Mouse (Mus musculus) embryonic facial prominence, embryonic 12.5 days (tissue): ENCODE data around the gene Glb1l2. TPM values are rescaled to one million over a fixed set of nuclear protein-coding genes. Genes with fewer than 3 reads are reported as not detected.

ENCODE experiments used
- ATAC-seq: fragments of 200-750 bp; cut with Nextera tagmentation; 2 replicates; pipeline ENCODE4 v1.8.0; 2017; ENCODE audit not compliant: insufficient number of reproducible peaks, insufficient read depth, low FRiP score, low TSS enrichment
- H3K27ac ChIP-seq: fragments of 300-500 bp; sonication (generic); 2 replicates; pipeline ENCODE4 v1.5.1; 2016; ENCODE audit warnings: mild to moderate bottlenecking
- H3K27me3 ChIP-seq: fragments of 300-500 bp; sonication (generic); 2 replicates; pipeline ENCODE4 v1.6.1; 2016; ENCODE audit warnings: mild to moderate bottlenecking, moderate library complexity
- H3K36me3 ChIP-seq: fragments of 300-500 bp; sonication (generic); 2 replicates; pipeline ENCODE4 v1.6.1; 2016; ENCODE audit warnings: mild to moderate bottlenecking
- H3K4me1 ChIP-seq: fragments of 300-500 bp; sonication (generic); 2 replicates; pipeline ENCODE4 v1.6.1; 2016
- H3K4me2 ChIP-seq: fragments of 300-500 bp; sonication (generic); replicated peaks from 2 replicates; pipeline ENCODE4 v1.6.1; 2016; ENCODE audit warnings: mild to moderate bottlenecking, moderate library complexity
- H3K4me3 ChIP-seq: fragments of 300-500 bp; sonication (generic); 2 replicates; pipeline ENCODE4 v1.5.1; 2016; ENCODE audit warnings: mild to moderate bottlenecking
- H3K9ac ChIP-seq: fragments of 300-500 bp; sonication (generic); 2 replicates; pipeline ENCODE4 v1.6.1; 2016; ENCODE audit warnings: mild to moderate bottlenecking, moderate library complexity
- H3K9me3 ChIP-seq: fragments of 300-500 bp; sonication (generic); 2 replicates; pipeline ENCODE4 v1.6.1; 2016; ENCODE audit warnings: mild to moderate bottlenecking, moderate library complexity
- WGBS: fragments of 180-500 bp; shearing (Covaris S2); methylation state at CpG from one replicate; pipeline ENCODE4 v1.1.7; 2016; 5-methylcytosine and 5-hydroxymethylcytosine counted together
- polyA plus RNA-seq: library from polyadenylated mRNA; unstranded; fragments of >200 nt; fragmentation: Nextera tagmentation; extraction: Ambion mirVana; gene quantifications from 2 replicates; pipeline ENCODE4 v1.2.1, GENCODE M21; 2016

Glb1l2 gene
- polyA plus RNA-seq, result 3.6 and 5.7 TPM in 2 replicates

DNA sequence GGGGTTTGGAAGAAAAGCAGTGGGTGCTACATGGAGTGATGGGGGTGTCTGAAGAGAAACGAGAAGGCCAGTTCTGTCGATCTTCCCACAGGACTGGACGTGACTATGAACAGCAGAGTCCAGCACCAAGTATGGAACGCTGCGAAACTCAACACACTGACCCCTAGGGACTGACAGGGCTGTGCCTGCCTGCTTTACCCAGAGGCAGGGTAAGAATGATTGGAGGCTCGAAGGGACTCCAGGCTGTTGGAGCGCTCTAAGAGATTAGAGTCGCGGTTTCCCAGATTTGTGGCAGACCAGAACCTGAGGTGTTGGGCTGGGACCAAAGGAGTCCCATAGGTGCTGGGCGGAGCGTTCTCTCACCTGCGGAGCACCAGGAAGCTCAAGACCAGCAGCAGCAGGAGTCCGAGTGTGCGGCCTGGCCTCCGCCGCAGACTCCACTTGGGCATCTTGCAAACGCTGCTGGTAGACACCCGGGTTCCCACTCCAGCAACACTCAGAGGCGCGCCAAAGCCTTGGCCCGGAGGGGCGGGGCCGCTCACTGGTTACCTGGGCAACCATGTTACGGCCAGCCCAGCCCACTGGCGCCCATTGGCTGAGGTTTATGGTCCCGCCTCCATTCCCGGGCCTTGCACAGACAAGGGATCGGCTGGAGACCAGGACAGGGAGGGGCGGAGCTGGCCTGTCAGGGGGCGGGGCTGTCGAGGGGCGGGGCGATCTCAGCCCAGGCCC is at the start of gene Glb1l2:
Gene Glb1l2, minus strand, starts transcription at position 534 of the 732 bp plus-strand sequence.
- H3K27ac ChIP-seq, result 0 out of 2 replicates have a peak within 1 kb of the TSS, but pooled peaks have one; percentile 31
- no peaks in the 10 kb centered on the region for H3K4me1 ChIP-seq
- H3K4me3 ChIP-seq, result peak within 1 kb of the TSS; percentile 46
- peak within 1 kb of the TSS; percentile 37; the same call in 1 of the 2 replicates for H3K9ac ChIP-seq
- 1% methylated on average over 32 of the region's 33 CpGs for WGBS
- H3K4me2 ChIP-seq, result peak within 1 kb of the TSS; percentile 70
- peak; percentile 100 for ATAC-seq
- no peaks in the 10 kb centered on the region for H3K36me3 ChIP-seq
- no peaks in the 10 kb centered on the region for H3K9me3 ChIP-seq
- H3K27me3 ChIP-seq, result no peaks in the 10 kb centered on the region

DNA sequence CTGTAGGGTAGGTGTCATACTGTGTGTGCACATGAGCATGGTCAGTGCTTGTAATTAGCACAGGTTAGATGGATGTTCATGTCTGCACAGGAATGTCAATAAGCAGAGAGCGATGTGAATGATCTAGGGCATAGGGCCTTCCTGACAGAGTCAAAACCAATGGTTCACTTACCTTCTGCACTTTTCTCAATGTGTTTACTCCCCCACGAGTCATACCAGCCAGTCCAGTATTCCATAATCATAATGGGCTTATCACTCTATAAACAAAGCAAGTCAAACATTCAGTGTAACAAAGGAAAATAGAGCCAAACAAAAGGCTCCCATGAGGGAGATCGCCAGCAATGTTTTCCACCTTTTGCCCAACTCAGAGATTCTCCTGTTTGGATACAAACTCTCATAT is 24.8 kb upstream of the Glb1l2 start:
- Histone ChIP-seq H3K9me3 (no peaks in the 10 kb centered on the region), H3K4me1 (no peaks in the 10 kb centered on the region), H3K36me3 (no peaks in the 10 kb centered on the region), H3K4me2 (no peak overlapping the region), H3K4me3 (no peak overlapping the region), H3K27ac (no peak overlapping the region), H3K9ac (no peak overlapping the region), H3K27me3 (no peaks in the 10 kb centered on the region)
- WGBS, result 91% methylated on average over 3 of the region's 3 CpGs
- no peak for ATAC-seq

DNA sequence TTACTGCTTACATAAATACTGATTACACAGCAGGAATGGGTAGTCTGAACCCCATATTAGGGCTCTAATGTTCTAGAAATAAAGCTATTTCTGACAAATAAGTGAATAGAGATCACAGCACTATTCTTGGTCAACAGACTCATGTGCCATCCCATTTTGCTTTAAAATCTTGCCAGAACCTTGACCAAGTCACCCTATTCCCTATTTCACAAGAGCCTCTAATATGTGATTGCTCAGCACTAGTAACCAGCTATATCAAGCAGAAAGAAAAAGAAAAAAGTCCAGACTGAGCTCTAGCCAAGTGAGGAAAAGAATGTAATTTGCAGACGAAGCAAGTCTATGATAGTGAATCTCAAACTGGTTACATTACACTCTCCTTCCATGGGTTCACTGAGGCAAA is 13.7 kb upstream of the Glb1l2 start:
- H3K27ac ChIP-seq, result no peak overlapping the region
- H3K4me3 ChIP-seq, result no peak overlapping the region
- 64% methylated on average over 1 of the region's 1 CpGs for WGBS
- no peaks in the 10 kb centered on the region for H3K9me3 ChIP-seq
- no peak overlapping the region for H3K4me2 ChIP-seq
- H3K4me1 ChIP-seq, result no peaks in the 10 kb centered on the region
- H3K27me3 ChIP-seq, result no peaks in the 10 kb centered on the region
- H3K9ac ChIP-seq, result no peak overlapping the region
- no peak for ATAC-seq
- H3K36me3 ChIP-seq, result no peaks in the 10 kb centered on the region

DNA sequence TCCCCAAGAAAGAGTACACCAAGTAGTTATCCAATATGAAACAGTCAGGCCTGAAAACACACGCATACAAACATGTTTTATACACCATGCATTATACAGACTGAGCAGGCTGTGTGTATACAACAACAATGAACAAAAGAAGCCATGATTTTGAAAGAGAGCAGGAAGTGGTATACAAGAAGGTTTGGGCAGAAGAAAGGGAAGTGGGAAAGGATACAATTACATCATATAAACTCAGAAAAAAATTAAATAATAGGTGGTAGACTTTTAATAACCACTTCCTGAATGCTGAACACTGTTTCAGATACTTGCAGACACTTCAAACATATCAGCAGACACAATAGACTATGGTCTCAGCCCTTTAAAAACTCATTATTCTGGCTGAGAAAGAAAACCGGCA is 2.5 kb upstream of the Glb1l2 start:
- no peak overlapping the region for H3K27ac ChIP-seq
- 77% methylated on average over 2 of the region's 2 CpGs for WGBS
- H3K36me3 ChIP-seq, result no peaks in the 10 kb centered on the region
- no peaks in the 10 kb centered on the region for H3K4me1 ChIP-seq
- no peak overlapping the region for H3K9ac ChIP-seq
- H3K4me2 ChIP-seq, result no peak overlapping the region
- H3K9me3 ChIP-seq, result no peaks in the 10 kb centered on the region
- H3K27me3 ChIP-seq, result no peaks in the 10 kb centered on the region
- no peak for ATAC-seq
- H3K4me3 ChIP-seq, result no peak overlapping the region

DNA sequence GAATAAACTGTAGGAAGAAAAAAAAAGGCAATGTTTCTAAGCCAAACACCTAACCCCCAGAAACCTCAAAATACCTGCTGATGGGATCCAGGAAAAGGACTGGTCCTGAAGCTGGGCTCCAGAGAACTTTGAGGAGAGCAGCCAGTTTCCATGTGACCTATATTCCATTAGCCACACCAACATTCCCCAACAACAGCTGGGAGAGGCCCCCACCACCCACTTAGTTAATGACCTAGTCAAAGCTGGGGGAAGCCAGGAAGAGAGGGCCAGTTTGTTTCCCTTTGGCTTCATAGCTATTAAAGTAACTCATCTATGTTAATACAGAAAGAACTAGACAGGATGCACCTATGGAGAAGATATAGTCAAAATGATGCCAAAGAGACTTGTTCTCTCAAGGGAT is 1.9 kb downstream of the Glb1l2 start:
- H3K4me2 ChIP-seq, result no peak overlapping the region
- no peak overlapping the region for H3K4me3 ChIP-seq
- H3K27ac ChIP-seq, result no peak overlapping the region
- no peaks in the 10 kb centered on the region for H3K36me3 ChIP-seq
- ATAC-seq, result no peak
- no peaks in the 10 kb centered on the region for H3K4me1 ChIP-seq
- H3K27me3 ChIP-seq, result no peaks in the 10 kb centered on the region
- H3K9me3 ChIP-seq, result no peaks in the 10 kb centered on the region
- H3K9ac ChIP-seq, result no peak overlapping the region

DNA sequence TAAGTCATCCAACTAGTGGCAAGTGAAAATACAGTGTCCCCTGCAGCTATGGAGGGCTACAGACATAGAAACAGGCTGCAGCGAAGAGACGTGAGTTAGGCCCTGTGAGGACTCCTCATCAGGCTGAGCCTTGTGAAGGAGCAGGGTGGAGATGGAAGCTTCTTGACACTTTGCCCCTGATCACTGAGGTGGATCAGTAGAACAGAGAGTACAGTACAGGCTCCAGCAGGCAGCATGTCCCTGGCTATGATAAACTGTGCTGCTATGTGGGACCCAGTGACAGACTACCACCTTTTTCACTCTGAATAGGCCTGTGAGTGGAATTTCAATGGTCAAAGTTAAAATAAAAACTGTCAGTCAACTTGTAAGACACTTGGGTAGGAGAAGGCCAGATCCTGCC is 5.9 kb downstream of the Glb1l2 start:
- H3K27me3 ChIP-seq, result no peaks in the 10 kb centered on the region
- H3K4me2 ChIP-seq, result no peak overlapping the region
- no peak overlapping the region for H3K9ac ChIP-seq
- H3K4me1 ChIP-seq, result no peaks in the 10 kb centered on the region
- 82% methylated on average over 2 of the region's 2 CpGs for WGBS
- H3K9me3 ChIP-seq, result no peaks in the 10 kb centered on the region
- no peaks in the 10 kb centered on the region for H3K36me3 ChIP-seq
- no peak overlapping the region for H3K27ac ChIP-seq
- no peak overlapping the region for H3K4me3 ChIP-seq
- ATAC-seq, result no peak

DNA sequence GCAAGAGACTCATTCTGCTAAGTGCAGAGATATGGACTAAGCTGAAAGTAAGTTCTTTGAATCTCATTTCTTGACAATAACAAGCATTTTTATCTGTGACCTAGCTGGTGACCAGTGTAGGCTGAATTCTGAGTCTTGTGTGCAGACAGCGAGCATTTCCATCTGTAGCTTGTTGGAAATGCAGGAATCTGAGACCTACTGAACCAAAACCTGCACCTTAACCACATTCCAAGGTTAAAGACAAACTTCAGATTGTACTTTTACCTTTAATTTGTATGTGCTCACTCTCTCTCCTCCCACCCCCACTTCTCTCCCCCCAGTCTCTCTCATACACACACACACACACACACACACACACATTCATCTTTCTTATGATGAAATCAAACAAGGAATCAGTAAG is 7.5 kb downstream of the Glb1l2 start:
- H3K27ac ChIP-seq, result no peak overlapping the region
- no peak overlapping the region for H3K4me3 ChIP-seq
- H3K9me3 ChIP-seq, result no peaks in the 10 kb centered on the region
- H3K9ac ChIP-seq, result no peak overlapping the region
- H3K27me3 ChIP-seq, result no peaks in the 10 kb centered on the region
- H3K4me1 ChIP-seq, result no peaks in the 10 kb centered on the region
- WGBS, result 71% methylated on average over 1 of the region's 1 CpGs
- no peak for ATAC-seq
- no peaks in the 10 kb centered on the region for H3K36me3 ChIP-seq
- H3K4me2 ChIP-seq, result no peak overlapping the region

DNA sequence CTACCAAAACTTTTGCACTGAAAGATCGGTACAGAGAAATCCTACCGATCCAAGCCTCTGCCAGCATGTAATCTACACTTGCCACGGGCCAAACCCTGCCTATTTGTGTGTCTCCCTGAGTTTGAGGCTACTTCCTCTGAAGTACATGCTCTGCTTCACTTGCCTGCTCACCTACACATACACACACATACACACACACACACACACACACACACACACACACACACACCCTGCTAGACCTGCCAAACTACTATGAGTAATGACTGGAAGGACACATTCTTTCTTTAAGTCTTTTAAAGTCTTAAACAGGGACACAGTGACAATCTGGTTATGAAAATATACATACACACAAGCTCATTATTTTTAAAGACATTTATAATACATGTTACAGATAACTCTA is 8.1 kb downstream of the Glb1l2 start:
- Histone ChIP-seq H3K9ac (no peak overlapping the region), H3K27me3 (no peaks in the 10 kb centered on the region), H3K27ac (no peak overlapping the region), H3K4me3 (no peak overlapping the region), H3K9me3 (no peaks in the 10 kb centered on the region), H3K36me3 (no peaks in the 10 kb centered on the region), H3K4me1 (no peaks in the 10 kb centered on the region), H3K4me2 (no peak overlapping the region)
- WGBS, result 69% methylated on average over 3 of the region's 3 CpGs
- ATAC-seq, result no peak

DNA sequence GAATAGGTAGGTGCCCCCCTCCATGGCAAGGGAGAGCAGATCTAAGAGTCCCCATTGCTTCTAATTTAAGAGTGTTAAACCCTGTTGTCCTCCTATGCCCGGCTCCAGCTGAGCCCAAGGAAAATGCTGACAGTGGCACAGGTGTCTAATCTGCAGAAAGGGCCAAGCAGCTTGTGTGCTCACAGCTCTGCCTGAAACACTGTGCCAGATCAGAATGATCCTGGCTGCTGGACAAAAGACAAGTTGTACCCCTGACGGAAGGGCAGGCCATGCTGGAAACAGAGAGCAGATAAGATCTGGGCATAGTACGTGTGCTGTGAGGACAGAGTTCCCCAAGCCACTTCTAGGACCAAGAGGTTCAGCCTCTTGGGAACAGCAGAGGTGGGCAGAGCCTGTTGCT is 13.4 kb downstream of the Glb1l2 start:
- WGBS, result 77% methylated on average over 3 of the region's 3 CpGs

DNA sequence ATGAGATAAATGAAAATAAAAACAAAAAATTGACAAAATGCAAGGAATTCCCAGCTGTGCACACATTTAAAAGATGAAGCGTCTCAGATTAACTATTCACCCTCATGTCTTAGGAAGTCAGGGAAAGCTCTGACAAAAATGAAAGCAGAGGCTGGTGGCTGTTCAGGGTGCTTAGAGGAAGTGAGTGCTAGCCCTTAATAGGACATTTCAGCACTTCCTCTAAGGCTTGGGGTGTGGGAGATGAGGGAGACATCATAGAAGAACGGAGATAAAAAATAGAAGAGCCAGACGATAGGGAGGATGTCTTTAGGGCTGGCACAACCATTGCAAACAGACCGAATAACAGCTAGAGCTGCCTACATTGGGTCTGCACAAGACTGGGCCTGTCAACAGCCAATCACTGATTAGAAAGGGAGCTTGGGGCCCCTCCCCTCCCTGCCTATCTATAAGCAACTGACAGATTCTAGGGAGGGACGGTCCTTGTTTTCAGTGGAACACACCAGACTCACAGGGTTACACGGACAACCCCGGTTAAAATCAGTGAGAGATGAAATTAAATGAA is 22.8 kb downstream of the Glb1l2 start:
- no peak overlapping the region for H3K9ac ChIP-seq
- H3K4me2 ChIP-seq, result no peak overlapping the region
- no peaks in the 10 kb centered on the region for H3K27me3 ChIP-seq
- H3K4me3 ChIP-seq, result no peak overlapping the region
- no peaks in the 10 kb centered on the region for H3K4me1 ChIP-seq
- no peak overlapping the region for H3K27ac ChIP-seq
- no peaks in the 10 kb centered on the region for H3K9me3 ChIP-seq
- H3K36me3 ChIP-seq, result no peaks in the 10 kb centered on the region
- no peak for ATAC-seq
- 68% methylated on average over 7 of the region's 7 CpGs for WGBS

More for the DNA sequence above, 13.4 kb downstream of the Glb1l2 start:
- no peak overlapping the region for H3K4me3 ChIP-seq
- no peak for ATAC-seq
- no peaks in the 10 kb centered on the region for H3K9me3 ChIP-seq
- no peaks in the 10 kb centered on the region for H3K27me3 ChIP-seq
- H3K9ac ChIP-seq, result no peak overlapping the region
- no peak overlapping the region for H3K27ac ChIP-seq
- H3K4me2 ChIP-seq, result no peak overlapping the region
- H3K4me1 ChIP-seq, result no peaks in the 10 kb centered on the region
- H3K36me3 ChIP-seq, result no peaks in the 10 kb centered on the region

DNA sequence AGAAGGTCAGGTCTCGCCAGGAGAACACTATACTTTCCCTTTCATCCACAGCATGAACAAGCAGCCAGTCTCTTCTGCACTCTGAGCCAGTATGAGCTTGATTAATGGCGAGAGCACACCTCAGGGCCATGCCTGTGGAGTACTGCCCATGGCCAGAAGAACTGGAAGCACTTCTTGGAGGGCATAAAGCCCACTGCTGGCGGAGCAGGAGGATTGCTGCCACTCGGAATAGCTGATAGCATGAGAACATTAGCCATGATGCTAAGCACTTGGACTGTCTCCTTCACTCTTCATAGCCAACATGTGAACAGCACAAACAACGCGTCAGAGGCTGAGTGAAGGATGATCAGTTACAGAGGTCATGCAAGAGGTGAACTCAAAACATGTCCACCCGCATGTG is 27.8 kb downstream of the Glb1l2 start:
- ATAC-seq, result no peak
- no peak overlapping the region for H3K4me2 ChIP-seq
- H3K9ac ChIP-seq, result no peak overlapping the region
- H3K9me3 ChIP-seq, result no peaks in the 10 kb centered on the region
- H3K27me3 ChIP-seq, result no peaks in the 10 kb centered on the region
- H3K4me3 ChIP-seq, result no peak overlapping the region
- no peaks in the 10 kb centered on the region for H3K4me1 ChIP-seq
- H3K36me3 ChIP-seq, result no peaks in the 10 kb centered on the region
- WGBS, result 80% methylated on average over 7 of the region's 7 CpGs
- no peak overlapping the region for H3K27ac ChIP-seq

DNA sequence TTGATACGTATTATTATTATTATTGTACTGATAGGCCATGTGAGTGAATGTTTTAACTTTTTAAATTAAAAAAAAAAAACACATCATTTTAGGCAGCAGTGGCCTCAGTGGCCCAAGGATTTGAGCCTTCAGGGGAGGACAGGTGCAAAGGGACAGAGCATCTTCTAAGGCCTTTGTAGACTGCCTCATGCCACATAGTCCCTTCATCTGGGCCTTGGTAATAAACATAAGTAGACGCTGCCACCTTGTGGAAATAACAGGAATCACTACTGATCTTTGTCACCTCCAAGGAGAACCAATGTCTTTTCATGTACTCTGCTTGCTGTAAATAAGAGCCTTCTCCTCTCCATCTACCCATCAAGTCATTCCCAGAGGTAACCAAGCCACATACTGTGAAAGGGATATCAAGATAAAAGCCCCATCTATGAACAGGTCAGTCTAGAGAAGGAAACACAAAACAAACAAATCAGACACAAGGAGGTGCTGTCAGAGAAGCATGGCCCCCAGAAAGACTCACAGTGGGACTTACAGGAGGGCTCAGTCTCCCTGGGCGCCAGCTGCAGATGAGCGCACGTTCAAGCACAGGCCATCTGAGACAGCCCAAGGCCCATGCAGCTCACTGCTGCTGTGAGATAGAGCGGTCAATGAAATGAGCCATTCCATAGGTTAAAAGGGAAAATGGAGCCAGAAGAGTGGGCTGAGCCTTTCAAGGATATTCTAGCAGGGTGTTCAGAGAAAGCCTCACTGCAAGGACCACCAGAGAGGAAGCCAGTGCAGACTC is 30.0 kb downstream of the Glb1l2 start:
- H3K27me3 ChIP-seq, result no peaks in the 10 kb centered on the region
- H3K4me1 ChIP-seq, result no peaks in the 10 kb centered on the region
- no peak overlapping the region for H3K9ac ChIP-seq
- H3K9me3 ChIP-seq, result no peaks in the 10 kb centered on the region
- H3K4me3 ChIP-seq, result no peak overlapping the region
- H3K27ac ChIP-seq, result no peak overlapping the region
- no peak overlapping the region for H3K4me2 ChIP-seq
- no peaks in the 10 kb centered on the region for H3K36me3 ChIP-seq
- ATAC-seq, result no peak
- WGBS, result 65% methylated on average over 6 of the region's 6 CpGs
